Mouse (Mus musculus): ENCODE results near the gene Pcbp4. TPM values are rescaled to one million over a fixed set of nuclear protein-coding genes. Genes with fewer than 3 reads are reported as not detected.

Gene Pcbp4
- polyA plus RNA-seq, 1 experiment, result 21.1 TPM

GRCm38 (mm10) chr9:106444836-106445235, 8.3 kb upstream of the Pcbp4 start:
- Histone ChIP-seq H3K27ac (ENCODE audit: insufficient read depth, low read depth, low read length) (no peak overlapping the region), H3K27me3 (ENCODE audit: control insufficient read depth, insufficient read depth, low read length) (no peaks in the 10 kb centered on the region), H3K36me3 (ENCODE audit: control insufficient read depth, insufficient read depth, low read length) (no peaks in the 10 kb centered on the region), H3K4me3 (ENCODE audit: low read depth, low read length) (no peak overlapping the region), H3K4me1 (ENCODE audit: control insufficient read depth, insufficient read depth, insufficient read length, low read length) (peaks cover 26% of the 10 kb centered on the region)
- WGBS, result 37% methylated on average over 4 of the region's 4 CpGs
- TF ChIP-seq CTCF (IDR thresholded peaks at IDR 0.05; ENCODE audit: extremely low read depth, insufficient read length, insufficient replicate concordance, low read depth, low read length) (no peak), POLR2A (IDR thresholded peaks at IDR 0.05; ENCODE audit: low read depth, low read length) (no peak)

- Histone ChIP-seq H3K27me3 (ENCODE audit: control insufficient read depth, insufficient read depth, low read length) (no peaks in the 10 kb centered on the region), H3K27ac (ENCODE audit: insufficient read depth, low read depth, low read length) (peak within 1 kb of the TSS; percentile 72), H3K36me3 (ENCODE audit: control insufficient read depth, insufficient read depth, low read length) (no peaks in the 10 kb centered on the region), H3K4me1 (ENCODE audit: control insufficient read depth, insufficient read depth, insufficient read length, low read length) (peaks cover 28% of the 10 kb centered on the region), H3K4me3 (ENCODE audit: low read depth, low read length) (peak within 1 kb of the TSS; percentile 74)
- WGBS, result under 1% methylated on average over 24 of the region's 24 CpGs
- TF ChIP-seq POLR2A (IDR thresholded peaks at IDR 0.05; ENCODE audit: low read depth, low read length), result peak; percentile 64
- peak; percentile 57; the same call in 1 of the 2 replicates for TF ChIP-seq CTCF (IDR thresholded peaks at IDR 0.05; ENCODE audit: extremely low read depth, insufficient read length, insufficient replicate concordance, low read depth, low read length)
Observed at GRCm38 (mm10) chr9:106447348-106447747, 5.7 kb upstream of the Pcbp4 start, which contains the start of the genes Abhd14b and Abhd14a. TSS of gene Abhd14b (plus strand) at chr9:106447459. TSS of gene Abhd14a (minus strand) at chr9:106447678.

- H3K27me3 ChIP-seq (ENCODE audit: control insufficient read depth, insufficient read depth, low read length), result no peaks in the 10 kb centered on the region
- 16% methylated on average over 9 of the region's 9 CpGs for WGBS
- peaks cover 28% of the 10 kb centered on the region for H3K4me1 ChIP-seq (ENCODE audit: control insufficient read depth, insufficient read depth, insufficient read length, low read length)
- TF ChIP-seq CTCF (IDR thresholded peaks at IDR 0.05; ENCODE audit: extremely low read depth, insufficient read length, insufficient replicate concordance, low read depth, low read length) (no peak), POLR2A (IDR thresholded peaks at IDR 0.05; ENCODE audit: low read depth, low read length) (no peak)
- H3K4me3 ChIP-seq (ENCODE audit: low read depth, low read length), result peak overlapping the region; percentile 74
- no peaks in the 10 kb centered on the region for H3K36me3 ChIP-seq (ENCODE audit: control insufficient read depth, insufficient read depth, low read length)
- peak overlapping the region; percentile 51 for H3K27ac ChIP-seq (ENCODE audit: insufficient read depth, low read depth, low read length)
Observed at GRCm38 (mm10) chr9:106447951-106448350, 5.1 kb upstream of the Pcbp4 start.

GRCm38 (mm10) chr9:106448498-106449031, 4.5 kb upstream of the Pcbp4 start:
- H3K4me1 ChIP-seq (ENCODE audit: control insufficient read depth, insufficient read depth, insufficient read length, low read length), result peaks cover 31% of the 10 kb centered on the region

GRCm38 (mm10) chr9:106449947-106450346, 3.1 kb upstream of the Pcbp4 start:
- Histone ChIP-seq H3K4me3 (ENCODE audit: low read depth, low read length) (no peak overlapping the region), H3K27ac (ENCODE audit: insufficient read depth, low read depth, low read length) (no peak overlapping the region), H3K27me3 (ENCODE audit: control insufficient read depth, insufficient read depth, low read length) (no peaks in the 10 kb centered on the region), H3K36me3 (ENCODE audit: control insufficient read depth, insufficient read depth, low read length) (no peaks in the 10 kb centered on the region), H3K4me1 (ENCODE audit: control insufficient read depth, insufficient read depth, insufficient read length, low read length) (peaks cover 32% of the 10 kb centered on the region)
- WGBS, result 94% methylated on average over 8 of the region's 8 CpGs
- no peak for TF ChIP-seq CTCF (IDR thresholded peaks at IDR 0.05; ENCODE audit: extremely low read depth, insufficient read length, insufficient replicate concordance, low read depth, low read length)

More at GRCm38 (mm10) chr9:106448498-106449031, 4.5 kb upstream of the Pcbp4 start:
- Histone ChIP-seq H3K27me3 (ENCODE audit: control insufficient read depth, insufficient read depth, low read length) (no peaks in the 10 kb centered on the region), H3K36me3 (ENCODE audit: control insufficient read depth, insufficient read depth, low read length) (no peaks in the 10 kb centered on the region), H3K4me3 (ENCODE audit: low read depth, low read length) (peak overlapping the region; percentile 74), H3K27ac (ENCODE audit: insufficient read depth, low read depth, low read length) (peak overlapping the region; percentile 72)
- TF ChIP-seq CTCF (IDR thresholded peaks at IDR 0.05; ENCODE audit: extremely low read depth, insufficient read length, insufficient replicate concordance, low read depth, low read length) (peak; percentile 84), POLR2A (IDR thresholded peaks at IDR 0.05; ENCODE audit: low read depth, low read length) (peak; percentile 24; the same call in 1 of the 2 replicates)
- WGBS, result under 1% methylated on average over 23 of the region's 23 CpGs

GRCm38 (mm10) chr9:106450661-106451060, 2.4 kb upstream of the Pcbp4 start:
- no peak overlapping the region for H3K27ac ChIP-seq (ENCODE audit: insufficient read depth, low read depth, low read length)
- no peaks in the 10 kb centered on the region for H3K27me3 ChIP-seq (ENCODE audit: control insufficient read depth, insufficient read depth, low read length)
- no peak overlapping the region for H3K4me3 ChIP-seq (ENCODE audit: low read depth, low read length)
- no peaks in the 10 kb centered on the region for H3K36me3 ChIP-seq (ENCODE audit: control insufficient read depth, insufficient read depth, low read length)
- no peak for TF ChIP-seq CTCF (IDR thresholded peaks at IDR 0.05; ENCODE audit: extremely low read depth, insufficient read length, insufficient replicate concordance, low read depth, low read length)
- no peak for TF ChIP-seq POLR2A (IDR thresholded peaks at IDR 0.05; ENCODE audit: low read depth, low read length)
- H3K4me1 ChIP-seq (ENCODE audit: control insufficient read depth, insufficient read depth, insufficient read length, low read length), result peaks cover 27% of the 10 kb centered on the region
- WGBS, result 40% methylated on average over 9 of the region's 9 CpGs

- Histone ChIP-seq H3K4me1 (ENCODE audit: control insufficient read depth, insufficient read depth, insufficient read length, low read length) (peaks cover 21% of the 10 kb centered on the region), H3K36me3 (ENCODE audit: control insufficient read depth, insufficient read depth, low read length) (no peaks in the 10 kb centered on the region), H3K4me3 (ENCODE audit: low read depth, low read length) (no peak overlapping the region), H3K27ac (ENCODE audit: insufficient read depth, low read depth, low read length) (no peak overlapping the region), H3K27me3 (ENCODE audit: control insufficient read depth, insufficient read depth, low read length) (no peaks in the 10 kb centered on the region)
- WGBS, result 81% methylated on average over 11 of the region's 11 CpGs
- TF ChIP-seq CTCF (IDR thresholded peaks at IDR 0.05; ENCODE audit: extremely low read depth, insufficient read length, insufficient replicate concordance, low read depth, low read length), result no peak
- no peak for TF ChIP-seq POLR2A (IDR thresholded peaks at IDR 0.05; ENCODE audit: low read depth, low read length)
Observed at GRCm38 (mm10) chr9:106451298-106451697, 1.8 kb upstream of the Pcbp4 start.
